Mouse (Mus musculus): Measurements from ENCODE around the gene Slc39a7. TPM values are rescaled to one million over a fixed set of nuclear protein-coding genes. Genes with fewer than 3 reads are reported as not detected.
A peak's percentile ranks its signal among the peaks of the same experiment; 100 is the strongest.
"Not testable (repeated sequence)": the region's sequence is repeated elsewhere in the genome, so short reads cannot be mapped to it uniquely, and the experiment has no call there.

Gene Slc39a7
- total RNA-seq, 2 experiments from 2014 or later: 97.7 to 98.9 TPM

DNA sequence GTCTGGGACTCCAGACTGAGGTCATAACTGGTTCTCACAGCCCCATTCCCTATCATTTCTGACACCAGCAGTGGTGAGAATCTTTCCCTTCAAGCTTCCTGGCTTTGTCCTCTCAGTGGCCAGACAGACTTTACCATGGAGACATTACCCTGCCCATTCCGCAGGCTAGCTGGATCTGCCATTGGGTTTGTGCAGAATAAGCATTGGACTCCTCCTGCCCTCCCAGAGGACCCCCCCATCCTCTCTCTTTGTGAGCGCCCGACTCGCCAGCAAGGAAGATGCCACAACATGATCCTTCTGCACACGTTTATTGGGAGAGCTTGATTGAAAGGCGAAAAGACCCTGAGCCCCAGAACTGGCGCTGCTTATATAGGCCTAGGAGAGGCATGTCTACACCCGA, 18.0 kb downstream of the Slc39a7 start:
- no peak for DNase-seq (ENCODE audit: low spot score in 2 of 2)
- no peak overlapping the region for H3K4me3 ChIP-seq
- TF ChIP-seq CTCF (conservative IDR thresholded peaks at IDR 0.05): no peak
- no peak overlapping the region for H3K27ac ChIP-seq

DNA sequence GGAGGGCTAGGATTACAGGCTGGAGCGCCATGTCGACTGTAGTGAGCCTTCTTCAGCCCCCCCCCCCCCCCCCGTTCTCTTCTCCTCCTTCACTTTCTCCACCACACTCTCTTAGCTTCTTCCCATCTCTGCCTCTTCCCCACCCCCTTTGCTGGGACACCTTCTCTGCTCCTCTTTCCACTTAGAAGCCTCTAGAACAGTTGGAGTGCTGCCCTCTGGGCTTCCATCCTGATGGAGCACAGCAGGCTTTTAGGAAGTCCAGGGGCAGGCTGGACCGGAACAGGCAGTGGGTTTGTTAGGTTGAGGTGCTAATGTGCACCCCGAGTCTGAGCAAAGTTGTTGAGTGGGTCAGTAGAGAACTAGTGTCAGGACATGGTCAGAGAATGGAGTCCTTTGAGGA, 21.3 kb downstream of the Slc39a7 start:
- no peak for TF ChIP-seq CTCF (conservative IDR thresholded peaks at IDR 0.05)
- DNase-seq (ENCODE audit: low spot score in 2 of 2): no peak
- Histone ChIP-seq H3K27ac (no peak overlapping the region), H3K4me3 (no peak overlapping the region)

DNA sequence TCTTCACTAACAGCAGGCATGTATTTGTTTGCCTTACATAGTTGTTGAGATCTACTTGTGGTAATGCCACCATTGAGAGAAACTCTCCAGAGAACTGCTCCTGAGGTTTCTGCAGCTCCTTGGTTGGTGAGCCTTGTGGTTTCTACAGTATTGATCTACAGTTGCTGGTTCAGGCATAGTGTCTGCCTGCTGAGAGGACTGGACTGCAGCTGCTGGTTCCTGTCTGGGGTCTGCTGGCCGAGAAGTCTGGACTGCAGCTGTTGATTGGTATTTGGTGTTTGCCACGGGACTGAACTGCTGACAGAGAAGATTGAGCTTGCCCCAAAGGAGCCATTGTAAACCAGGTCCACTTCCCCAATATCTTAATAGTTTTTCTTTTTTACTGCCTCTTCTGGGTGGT, 24.9 kb downstream of the Slc39a7 start:
- TF ChIP-seq CTCF (conservative IDR thresholded peaks at IDR 0.05): no peak
- H3K4me3 ChIP-seq: no peak overlapping the region
- DNase-seq (ENCODE audit: low spot score in 2 of 2): no peak
- no peak overlapping the region for H3K27ac ChIP-seq

DNA sequence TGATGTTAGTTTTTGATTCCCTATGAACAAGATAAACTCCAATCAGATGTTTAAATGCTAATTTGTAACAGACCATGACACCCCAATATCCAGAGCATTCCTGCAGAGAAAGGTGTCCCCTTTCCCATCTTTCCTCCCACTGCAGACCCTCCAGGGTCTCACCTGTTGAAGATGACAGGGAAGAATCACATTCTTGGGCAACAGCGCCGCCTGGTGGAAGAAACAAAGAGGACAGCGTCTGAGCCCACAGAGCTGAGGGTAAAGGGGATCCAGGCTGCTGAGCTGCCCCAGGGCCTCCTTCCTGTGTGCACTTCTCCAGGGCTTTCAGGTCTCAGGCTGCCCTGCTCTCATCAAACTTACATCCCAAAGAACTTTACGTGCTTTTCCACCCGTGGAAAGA, 28.1 kb downstream of the Slc39a7 start:
- no peak overlapping the region for H3K27ac ChIP-seq
- peak in 1 of 2 experiments; percentile 44 for DNase-seq (ENCODE audit: low spot score in 2 of 2)
- no peak overlapping the region for H3K4me3 ChIP-seq
- peak; percentile 78 for TF ChIP-seq CTCF (conservative IDR thresholded peaks at IDR 0.05)

DNA sequence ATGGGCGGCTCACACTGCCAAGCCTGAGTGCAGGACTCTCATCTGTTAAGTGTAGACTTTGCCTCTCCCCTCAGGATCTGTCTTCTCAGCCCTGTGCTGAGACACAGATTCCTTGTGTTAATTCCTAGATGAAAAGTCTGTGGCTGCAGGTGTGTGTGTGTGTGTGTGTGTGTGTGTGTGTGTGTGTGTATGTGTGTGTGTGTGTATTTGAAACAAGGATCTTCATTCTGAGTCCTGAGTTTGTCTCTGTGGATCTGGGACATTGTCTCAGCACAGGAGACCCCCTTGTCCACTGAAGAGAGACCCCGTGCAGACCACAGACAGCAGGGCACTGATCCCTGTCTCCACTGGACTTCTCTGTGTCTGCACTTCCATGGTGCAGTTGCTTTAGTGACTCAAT, 30.7 kb downstream of the Slc39a7 start:
- H3K27ac ChIP-seq; DNase-seq (ENCODE audit: low spot score in 2 of 2); H3K4me3 ChIP-seq: not testable (repeated sequence)

DNA sequence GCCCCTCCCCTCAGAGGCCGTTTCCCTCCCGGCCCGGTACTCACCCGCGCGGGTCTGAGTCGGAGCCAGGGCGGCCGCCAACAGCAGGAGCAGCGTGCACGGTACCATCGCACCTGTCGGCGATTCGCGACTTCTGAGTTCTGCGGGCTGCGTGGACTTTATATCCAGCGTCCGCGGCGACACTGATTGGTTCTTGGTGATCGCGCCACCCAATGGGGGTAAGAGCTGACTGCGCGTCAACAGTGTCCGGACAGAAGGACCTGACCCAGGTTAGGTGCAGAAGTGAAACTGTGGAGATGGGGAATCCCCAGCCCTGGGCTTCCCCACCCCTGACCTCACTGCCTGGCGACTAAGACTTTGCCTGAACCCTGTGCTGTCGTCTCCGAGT, 31.3 kb downstream of the Slc39a7 start, which contains the start of gene H2-K1:
Gene H2-K1, minus strand, starts transcription at position 198 of the 388 bp plus-strand sequence.
- peak within 1 kb of the TSS; percentile 59 for H3K4me3 ChIP-seq

DNA sequence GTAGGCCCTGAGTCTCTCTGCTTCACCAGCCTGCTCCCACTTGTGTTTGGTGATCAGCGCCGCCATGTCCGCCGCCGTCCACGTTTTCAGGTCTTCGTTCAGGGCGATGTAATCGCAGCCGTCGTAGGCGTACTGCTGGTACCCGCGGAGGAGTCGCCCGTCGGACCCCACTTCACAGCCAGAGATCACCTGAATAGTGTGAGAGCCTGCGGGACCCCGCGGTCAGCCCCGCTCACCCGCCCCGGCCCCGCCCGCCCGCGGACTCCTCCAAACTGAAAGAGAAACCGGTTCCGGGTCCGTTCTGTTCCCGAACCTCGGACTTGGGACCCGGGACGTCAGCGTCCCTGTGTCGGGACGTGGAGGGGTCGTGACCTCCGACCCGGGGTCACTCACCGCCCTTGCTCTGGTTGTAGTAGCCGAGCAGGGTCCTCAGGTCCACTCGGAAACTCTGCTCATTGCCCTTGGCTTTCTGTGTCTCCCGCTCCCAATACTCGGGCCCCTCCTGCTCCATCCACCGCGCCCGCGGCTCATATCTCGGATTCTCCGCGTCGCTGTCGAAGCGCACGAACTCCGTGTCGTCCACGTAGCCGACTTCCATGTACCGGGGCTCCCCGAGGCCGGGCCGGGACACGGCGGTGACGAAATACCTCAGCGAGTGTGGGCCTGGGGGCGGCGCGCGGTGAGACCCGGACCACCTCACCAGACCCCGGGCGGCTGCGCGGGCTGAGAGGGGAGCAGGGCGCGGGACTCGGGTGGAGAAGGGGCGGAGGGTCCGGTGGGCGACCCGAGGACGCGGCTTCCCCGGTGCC, 31.9 kb downstream of the Slc39a7 start:
- Histone ChIP-seq H3K4me3 (peak overlapping the region; percentile 59), H3K27ac (no peak overlapping the region)
- DNase-seq (ENCODE audit: low spot score in 2 of 2): no peak
- no peak for TF ChIP-seq CTCF (conservative IDR thresholded peaks at IDR 0.05)

More for the DNA sequence above, 31.3 kb downstream of the Slc39a7 start, which contains the start of gene H2-K1:
- peak; percentile 30 for TF ChIP-seq CTCF (conservative IDR thresholded peaks at IDR 0.05)
- peak; percentile 46 to 67 for DNase-seq (ENCODE audit: low spot score in 2 of 2)
- no peak within 1 kb of the TSS for H3K27ac ChIP-seq

DNA sequence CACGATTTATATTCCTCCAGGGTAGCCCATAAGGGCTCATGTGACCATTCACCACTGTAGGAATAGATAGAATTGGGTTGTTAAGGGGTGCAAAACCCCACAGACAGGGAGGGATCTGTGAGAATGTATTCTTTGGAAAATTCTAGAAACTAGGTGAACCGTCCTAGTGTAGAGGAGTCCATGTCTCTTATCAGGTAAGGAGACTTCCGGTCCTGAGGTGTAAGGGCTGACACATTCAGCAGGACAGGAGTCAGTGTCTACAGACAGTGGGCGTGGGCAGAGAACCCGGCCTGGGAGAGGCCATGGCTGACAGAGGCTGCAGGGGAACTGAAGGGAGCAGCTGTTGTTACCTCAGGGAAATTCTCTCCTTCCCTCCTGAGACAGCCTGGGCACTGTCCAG, 32.8 kb downstream of the Slc39a7 start:
- not testable (repeated sequence) for H3K27ac ChIP-seq; H3K4me3 ChIP-seq; DNase-seq (ENCODE audit: low spot score in 2 of 2)

DNA sequence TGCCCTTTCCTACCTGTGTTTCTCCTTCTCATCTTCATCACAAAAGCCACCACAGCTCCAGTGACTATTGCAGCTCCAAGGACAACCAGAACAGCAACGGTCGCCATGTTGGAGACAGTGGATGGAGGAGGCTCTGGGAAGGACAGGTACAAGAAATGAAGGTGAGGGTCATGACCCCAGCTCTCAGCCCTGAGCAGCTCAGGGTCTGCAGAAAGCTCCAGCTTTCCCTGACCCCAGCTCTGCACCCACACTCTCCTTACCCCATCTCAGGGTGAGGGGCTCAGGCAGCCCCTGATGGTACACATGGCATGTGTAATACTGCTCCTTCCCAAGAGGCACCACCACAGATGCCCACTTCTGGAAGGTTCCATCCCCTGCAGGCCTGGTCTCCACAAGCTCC, 34.5 kb downstream of the Slc39a7 start:
- not testable (repeated sequence) for H3K27ac ChIP-seq; DNase-seq (ENCODE audit: low spot score in 2 of 2); H3K4me3 ChIP-seq

DNA sequence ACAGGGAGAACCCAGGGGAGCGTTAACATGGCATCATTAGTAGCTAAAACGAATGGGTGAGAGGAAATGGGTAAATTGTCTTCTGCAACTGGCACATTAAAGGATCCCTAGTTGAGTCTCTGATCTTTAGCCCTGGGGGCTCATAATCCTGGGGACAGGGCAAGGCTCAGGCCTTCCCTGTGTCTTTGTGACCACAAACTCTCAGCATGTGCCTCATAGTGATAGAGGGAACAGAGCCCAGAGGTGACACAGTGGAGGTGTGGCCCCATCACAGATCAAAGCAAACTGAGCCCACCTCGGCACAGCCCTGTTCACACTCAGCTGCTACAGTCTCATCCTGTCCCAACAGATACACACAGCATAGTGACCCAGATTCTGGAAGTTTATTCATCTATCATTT, 35.8 kb downstream of the Slc39a7 start:
- DNase-seq (ENCODE audit: low spot score in 2 of 2): no peak
- Histone ChIP-seq H3K27ac (no peak overlapping the region), H3K4me3 (no peak overlapping the region)
- TF ChIP-seq CTCF (conservative IDR thresholded peaks at IDR 0.05): no peak

DNA sequence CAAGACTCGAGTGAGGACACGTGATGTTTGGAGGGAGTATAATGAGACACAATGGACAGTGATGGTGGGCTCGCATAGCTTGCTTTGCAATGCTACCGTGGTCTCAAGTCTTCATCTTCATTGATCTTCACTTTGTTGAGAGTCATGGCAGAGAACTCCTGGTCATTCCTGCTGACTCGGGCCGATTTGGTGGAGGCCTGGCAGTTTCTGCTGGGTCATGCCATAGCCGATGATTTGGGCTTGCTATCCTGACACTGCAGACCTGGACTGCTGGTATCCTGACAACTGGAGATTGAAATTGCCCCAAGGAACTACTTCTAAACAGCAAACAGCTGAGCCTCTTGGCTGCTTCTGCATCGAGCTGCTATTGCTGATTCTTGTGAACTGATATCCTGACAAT, 36.5 kb downstream of the Slc39a7 start:
- no peak overlapping the region for H3K27ac ChIP-seq
- no peak overlapping the region for H3K4me3 ChIP-seq
- no peak for DNase-seq (ENCODE audit: low spot score in 2 of 2)
- TF ChIP-seq CTCF (conservative IDR thresholded peaks at IDR 0.05): no peak

DNA sequence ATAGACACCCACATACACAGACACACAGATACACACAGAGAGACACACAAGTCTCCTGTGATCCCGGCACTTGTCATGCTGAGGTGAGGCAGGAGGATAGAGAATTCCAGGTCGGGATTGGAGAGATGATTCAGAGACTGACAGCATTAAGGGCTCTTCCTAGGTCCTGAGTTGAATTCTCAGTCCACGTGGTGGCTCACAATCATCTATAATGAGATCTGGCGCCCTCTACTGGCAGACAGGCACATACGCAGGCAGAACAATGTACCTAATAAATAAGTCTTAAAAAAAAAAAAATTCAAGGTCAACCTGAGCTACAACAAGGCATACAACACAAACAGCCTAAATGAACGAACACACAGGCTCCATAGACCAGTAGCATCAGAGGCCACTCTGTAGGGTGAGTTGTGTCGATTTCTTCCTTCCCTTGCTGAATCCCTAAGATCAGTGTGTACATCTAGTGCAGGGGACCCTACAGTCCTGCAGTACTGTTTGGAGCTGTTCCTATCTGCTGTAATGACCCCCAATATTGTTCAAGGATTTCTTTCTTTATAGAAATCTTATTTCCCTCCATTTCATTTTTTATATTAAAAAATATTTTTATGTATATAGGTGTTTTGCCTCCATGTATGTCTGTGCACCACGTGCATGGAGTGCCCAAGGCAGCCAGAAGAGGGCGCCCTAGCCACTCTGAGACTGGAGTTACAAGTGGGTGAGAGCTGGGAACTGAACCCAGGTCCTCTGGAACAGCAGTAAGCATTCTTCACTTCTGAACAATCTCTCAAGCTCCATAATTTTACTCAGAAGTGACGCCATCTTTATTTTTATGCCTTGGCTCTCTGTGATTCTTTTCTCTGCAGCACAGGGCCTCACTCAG, 39.5 kb downstream of the Slc39a7 start:
- peak; percentile 85 for TF ChIP-seq CTCF (conservative IDR thresholded peaks at IDR 0.05)
- Histone ChIP-seq H3K4me3 (no peak overlapping the region), H3K27ac (no peak overlapping the region)
- peak in 1 of 2 experiments; percentile 51 for DNase-seq (ENCODE audit: low spot score in 2 of 2)

DNA sequence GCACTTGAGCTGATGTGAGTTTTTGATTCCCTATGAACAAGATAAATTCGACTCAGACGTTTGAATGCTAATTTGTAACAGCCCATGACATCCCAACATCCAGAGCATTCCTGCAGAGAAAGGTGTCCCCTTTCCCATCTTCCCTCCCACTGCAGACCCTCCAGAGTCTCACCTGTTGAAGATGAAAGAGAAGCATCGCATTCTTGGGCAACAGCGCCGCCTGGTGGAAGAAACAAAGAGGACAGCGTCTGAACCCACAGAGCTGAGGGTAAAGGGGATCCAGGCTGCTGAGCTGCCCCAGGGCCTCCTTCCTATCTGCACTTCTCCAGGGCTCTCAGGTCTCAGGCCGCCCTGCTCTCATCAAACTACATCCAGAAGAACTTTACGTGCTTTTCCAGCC, 49.3 kb downstream of the Slc39a7 start:
- peak in 1 of 2 experiments; percentile 70 for DNase-seq (ENCODE audit: low spot score in 2 of 2)
- peak overlapping the region; percentile 61 for H3K4me3 ChIP-seq
- TF ChIP-seq CTCF (conservative IDR thresholded peaks at IDR 0.05): peak; percentile 84
- H3K27ac ChIP-seq: peak overlapping the region; percentile 91; the same call in 1 of the 2 replicates
